Mouse (Mus musculus) T-helper 2 cell (primary cell): ENCODE results near the gene BC029722.
"Not testable (repeated sequence)": the region's sequence is repeated elsewhere in the genome, so short reads cannot be mapped to it uniquely, and the experiment has no call there.

Experiments used
- in situ Hi-C: fragments of 300-600 bp; cut with MboI, MseI; formaldehyde crosslinking; loops from one replicate; pipeline ENCODE4 v1.15.1; 2025; ENCODE audit warnings: high pct_unique_total_duplicates

The BC029722 gene

DNA sequence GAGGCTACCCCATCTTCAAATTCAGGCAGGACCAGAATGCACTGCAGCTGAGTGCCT is at the start of gene BC029722:
Gene BC029722, minus strand, starts transcription at position 35 of the 57 bp plus-strand sequence.
- in situ Hi-C loops, result no loop called here

DNA sequence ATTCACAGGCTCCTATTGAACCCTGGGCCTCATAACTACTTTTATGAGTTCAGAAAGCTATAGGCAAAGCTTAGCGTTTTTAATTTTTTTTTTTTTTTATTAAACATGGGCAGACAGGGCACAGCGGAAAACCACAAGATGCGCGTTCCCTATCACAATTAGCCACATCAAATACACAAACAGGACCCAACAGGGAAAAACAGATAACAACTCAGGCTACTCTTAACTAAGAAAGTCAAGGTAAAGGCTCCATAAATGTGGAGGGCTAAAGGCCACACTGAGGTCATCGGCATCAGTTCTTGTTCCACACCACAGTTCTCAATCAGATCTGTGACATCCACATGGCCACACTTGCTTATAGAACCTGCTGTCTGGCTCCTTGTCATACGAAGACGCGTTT is 49.1 kb upstream of the BC029722 start:
- in situ Hi-C loops, result no loop called here

DNA sequence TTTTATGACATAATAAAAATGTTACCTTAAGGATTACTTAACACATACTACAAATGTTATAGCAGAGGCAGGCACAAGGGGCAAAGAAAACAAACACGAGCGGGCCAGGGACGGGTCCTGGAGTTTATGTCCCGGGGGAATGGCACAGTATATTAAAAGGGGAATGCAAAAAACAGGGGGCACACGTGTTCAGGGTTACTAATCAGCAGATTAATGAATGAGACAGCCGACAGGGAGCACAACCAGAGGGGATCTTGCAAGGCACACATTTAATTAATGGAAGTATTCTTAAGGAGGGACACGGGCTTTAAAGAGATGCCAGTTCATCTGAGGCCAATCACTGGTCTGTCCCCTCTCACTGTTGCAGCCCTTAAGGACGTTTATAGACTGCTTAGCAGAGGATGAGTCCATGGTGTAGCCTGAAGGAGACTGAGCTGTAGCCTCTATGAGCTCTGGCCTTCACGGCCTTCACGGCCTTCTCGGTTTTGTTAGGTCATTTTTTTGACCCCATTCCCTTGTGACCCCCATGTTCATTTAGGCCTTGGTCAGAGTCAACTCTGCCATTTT is 44.2 kb upstream of the BC029722 start:
- in situ Hi-C loops, result no loop called here

DNA sequence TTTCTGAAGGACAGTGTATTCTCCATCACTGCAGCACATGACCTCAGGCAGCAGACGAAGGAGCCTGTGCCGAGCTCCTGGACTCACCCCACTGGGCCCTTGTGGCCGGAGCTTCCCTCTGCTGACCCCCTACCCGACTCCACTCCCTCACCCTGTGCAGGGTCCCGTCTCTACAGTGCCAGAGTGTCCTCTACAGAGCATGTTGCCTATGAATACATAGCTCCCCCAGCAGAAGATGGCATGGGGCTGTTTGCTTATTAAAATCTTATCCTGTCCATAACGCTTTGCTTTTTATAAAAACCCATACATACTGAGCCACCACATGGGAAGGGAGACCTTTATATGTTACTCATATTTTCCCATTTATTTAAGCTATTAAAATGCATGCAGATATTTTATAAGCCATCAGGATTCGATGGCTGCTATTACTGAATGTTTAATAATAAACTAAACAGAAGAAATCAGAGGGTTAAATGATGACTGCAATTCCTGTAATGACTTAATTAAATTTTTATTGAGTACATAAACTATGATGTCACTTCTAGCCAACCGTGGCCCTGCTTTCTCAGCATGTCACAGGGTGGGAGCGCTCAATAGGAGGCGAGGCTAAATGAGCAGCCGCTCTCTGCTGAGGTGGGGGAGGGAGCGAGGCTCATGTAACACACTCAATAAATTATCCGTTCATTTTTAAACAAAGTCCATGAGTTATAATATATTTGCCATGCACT is 43.5 kb upstream of the BC029722 start:
- in situ Hi-C loops, result no loop called here

DNA sequence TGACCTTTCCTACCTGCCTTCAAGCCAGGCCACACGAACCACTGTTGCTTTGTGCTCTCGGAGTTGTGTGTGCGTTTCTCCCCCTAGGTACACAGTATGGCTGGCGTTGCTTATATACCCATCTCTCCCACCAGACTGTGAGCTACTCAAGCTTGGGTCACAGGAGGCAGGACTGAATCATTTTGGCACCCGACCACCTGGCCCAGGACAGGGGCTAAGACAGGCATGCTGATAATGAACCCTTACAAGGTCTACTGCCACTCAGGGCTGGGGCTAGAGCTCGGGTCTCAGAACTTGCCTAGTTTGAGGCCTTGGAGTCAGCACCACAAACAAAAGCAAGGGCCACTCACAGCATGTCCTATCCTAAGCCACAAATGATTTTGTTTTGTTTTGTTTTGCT is 42.4 kb upstream of the BC029722 start:
- in situ Hi-C loops, result no loop called here

- in situ Hi-C loops, result no loop called here
Measured at GRCm38 (mm10) chr2:155860102-155860501, 40.9 kb upstream of the BC029722 start.

DNA sequence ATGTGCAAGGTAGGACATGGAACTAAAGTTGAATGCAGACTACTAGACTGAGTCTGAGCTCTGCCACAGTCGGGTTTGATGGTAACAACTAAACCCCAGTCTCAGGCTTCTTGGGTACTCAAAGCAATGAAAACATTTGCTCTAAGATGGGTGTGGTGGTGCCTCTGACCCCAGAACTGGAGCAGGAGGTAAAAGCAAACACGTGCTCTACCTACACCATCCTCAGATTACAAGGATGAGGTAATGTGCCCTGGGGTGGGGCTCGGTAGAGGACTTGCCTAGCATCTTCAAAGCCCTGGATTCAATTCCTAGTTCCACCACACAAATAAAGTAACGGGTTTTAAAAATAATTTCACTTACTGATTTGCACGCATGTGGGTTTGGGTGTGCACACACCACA is 33.3 kb upstream of the BC029722 start:
- in situ Hi-C loops, result loop anchor here (5.0 kb wide), 1 partner anchor 90 kb away; the partner anchor contains the start of gene Gm15557

- in situ Hi-C loops, result loop anchor here (5.0 kb wide), 1 partner anchor 92 kb away; the partner anchor contains the start of gene Gm15557
Measured at GRCm38 (mm10) chr2:155850120-155850519, 30.9 kb upstream of the BC029722 start.

DNA sequence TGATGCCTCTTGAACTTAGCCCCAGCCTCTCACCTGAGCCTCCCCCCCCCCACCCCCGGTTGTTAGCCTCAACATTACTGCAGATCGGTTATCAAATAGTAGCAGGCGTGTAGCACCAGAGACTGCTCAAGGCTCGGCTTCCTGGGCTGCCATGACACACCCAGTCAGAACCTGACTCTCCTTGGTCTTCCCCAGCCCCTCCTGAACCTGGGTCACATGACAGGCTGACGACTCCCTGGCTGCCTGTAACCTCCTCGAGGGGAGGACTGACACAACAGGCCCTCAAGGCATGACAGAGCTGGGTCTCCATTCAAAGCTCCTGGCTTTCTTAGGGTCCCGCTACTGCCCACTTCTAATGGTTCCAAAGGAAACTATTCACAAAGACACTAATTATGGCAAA is 30.2 kb upstream of the BC029722 start:
- in situ Hi-C loops, result no loop called here

GRCm38 (mm10) chr2:155848291-155848690 is 29.1 kb upstream of the BC029722 start:
- in situ Hi-C loops, result no loop called here

GRCm38 (mm10) chr2:155846930-155847329 is 27.7 kb upstream of the BC029722 start:
- in situ Hi-C loops, result no loop called here

DNA sequence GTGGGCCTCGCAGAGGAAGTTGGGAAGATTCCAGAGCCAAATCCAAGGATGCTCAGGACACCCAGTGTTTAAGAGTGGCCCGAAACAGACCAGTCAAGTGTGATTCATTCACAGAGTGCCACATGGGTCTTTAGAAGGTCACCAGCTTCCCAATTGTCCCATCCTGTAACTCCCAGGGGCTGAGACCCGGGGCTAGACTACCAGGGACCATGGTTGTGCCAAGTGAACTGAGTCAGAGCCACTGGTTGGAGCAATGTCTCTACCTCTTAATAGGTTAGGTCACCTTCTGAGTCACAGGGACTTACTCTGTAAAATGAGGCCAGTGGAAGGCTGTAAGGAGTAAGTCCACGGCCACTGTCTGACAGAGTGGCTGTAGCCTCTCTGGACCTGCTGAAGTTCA is 19.7 kb upstream of the BC029722 start:
- in situ Hi-C loops, result no loop called here

- in situ Hi-C loops, result no loop called here
Measured at GRCm38 (mm10) chr2:155837961-155838360, 18.7 kb upstream of the BC029722 start.

- in situ Hi-C loops, result no loop called here
Measured at GRCm38 (mm10) chr2:155834732-155835131, 15.5 kb upstream of the BC029722 start, which contains the start of gene Fam83c. Fam83c (minus strand) TSS chr2:155834854.

DNA sequence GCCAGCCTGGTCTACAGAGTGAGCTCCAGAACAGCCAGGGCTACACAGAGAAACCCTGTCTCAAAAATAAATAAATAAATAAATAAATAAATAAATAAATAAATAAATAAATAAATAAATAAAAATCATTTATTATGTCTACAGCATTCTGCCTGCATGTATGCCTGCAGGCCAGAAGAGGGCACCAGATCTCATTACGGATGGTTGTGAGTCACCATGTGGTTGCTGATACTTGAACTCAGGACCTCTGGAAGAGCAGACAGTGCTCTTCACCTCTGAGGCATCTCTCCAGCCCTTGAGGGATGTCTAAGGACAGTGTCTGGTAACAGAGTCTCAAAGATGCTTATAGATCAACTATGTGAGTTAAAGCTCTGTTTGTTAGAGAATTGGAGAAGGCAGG is 12.9 kb upstream of the BC029722 start:
- in situ Hi-C loops, result not testable (repeated sequence)

DNA sequence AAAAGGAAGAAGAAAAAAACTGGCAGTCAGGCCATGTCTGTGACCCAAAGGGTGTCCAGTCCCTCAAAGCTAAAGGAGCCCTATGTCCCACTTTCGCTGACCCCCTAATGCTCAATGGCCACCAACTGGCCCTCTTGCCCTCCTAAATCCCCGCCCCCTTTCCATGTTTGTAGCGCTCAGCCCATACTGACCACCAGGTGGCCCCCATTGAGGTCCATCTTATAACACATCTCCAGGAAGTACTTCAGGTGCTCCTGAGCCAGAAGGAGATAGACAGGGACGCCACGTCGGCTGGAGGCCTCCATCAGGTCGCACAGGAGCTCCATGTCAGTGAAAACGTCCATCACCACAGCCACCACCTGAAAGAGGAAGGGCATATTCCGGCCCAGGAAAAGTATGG is 12.1 kb upstream of the BC029722 start:
- in situ Hi-C loops, result no loop called here

DNA sequence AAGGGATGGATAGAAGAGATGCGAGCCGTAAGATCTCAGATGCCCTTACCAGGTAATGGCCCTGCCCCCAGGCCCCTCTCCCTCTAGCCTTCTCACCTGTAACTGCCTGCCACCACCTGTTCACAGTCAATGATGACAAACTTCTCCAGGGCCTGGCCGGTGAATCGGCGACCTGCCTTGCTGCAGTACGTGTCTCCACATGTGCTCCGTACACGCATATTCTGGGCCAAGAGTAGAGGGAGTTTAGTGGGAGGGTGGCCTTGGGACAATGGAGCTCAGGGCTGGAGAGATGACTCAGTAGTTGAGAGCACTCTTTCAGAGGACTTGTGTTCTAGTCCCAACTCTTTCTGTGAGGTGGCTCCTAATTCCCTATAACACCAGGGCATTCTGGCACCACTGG is 11.6 kb upstream of the BC029722 start:
- in situ Hi-C loops, result no loop called here

GRCm38 (mm10) chr2:155826630-155827424 is 7.6 kb upstream of the BC029722 start, which contains the start of gene Eif6:
Eif6 (minus strand) TSS chr2:155826925.
- in situ Hi-C loops, result no loop called here

DNA sequence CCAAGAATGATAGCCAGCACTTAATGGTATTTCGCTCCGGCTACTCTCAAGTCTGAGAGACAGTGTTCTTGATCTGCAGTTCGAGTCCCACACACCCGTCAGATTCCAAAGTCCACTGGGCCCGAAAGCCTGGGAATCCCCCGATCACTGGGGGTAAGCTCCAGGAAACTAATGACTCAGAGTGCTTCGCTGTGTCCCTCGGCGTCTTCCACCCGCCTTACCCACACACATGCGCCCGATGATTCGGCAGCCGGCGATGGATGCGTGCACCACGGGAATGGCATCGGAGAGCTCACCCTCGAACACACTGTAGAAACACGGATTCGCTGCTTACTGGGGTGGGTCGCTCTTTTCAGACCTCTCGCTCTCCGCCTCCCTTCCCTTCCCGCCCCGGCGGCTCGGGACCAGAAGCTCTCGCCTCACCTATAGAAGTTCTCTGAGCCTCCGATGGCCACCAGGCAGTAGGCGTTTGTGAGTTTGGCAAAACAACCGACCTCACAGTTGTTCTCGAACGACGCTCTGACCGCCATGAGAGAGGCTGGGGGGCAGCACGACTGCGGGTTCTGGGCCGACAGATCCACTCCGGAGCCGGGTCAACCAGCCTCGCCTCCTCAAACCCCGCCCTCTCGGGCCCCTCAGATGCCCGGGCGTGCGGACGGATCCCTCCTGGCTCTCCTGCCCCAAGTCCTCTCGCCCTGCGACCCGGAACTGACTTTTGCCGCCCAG is 6.8 kb upstream of the BC029722 start:
- in situ Hi-C loops, result no loop called here

GRCm38 (mm10) chr2:155823722-155824121 is 4.5 kb upstream of the BC029722 start:
- in situ Hi-C loops, result no loop called here

DNA sequence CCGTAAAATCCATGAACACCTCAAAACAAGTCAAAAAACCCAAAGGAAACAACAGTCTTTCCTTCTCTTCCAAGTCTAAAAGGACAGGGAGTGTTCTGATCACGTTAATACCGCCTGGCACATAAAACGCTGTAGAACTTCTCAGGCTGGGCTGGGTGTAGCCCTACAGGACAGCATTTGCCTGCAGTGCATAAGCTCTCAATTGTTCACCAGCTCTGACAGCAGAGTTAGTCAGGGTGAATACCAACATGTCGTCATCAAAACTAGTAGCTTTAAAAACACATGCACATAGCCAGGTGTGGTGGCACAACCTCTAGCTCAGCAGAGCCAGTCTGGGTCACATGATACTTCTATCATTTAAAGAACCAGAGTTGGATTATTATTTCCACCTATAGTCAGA is 1.6 kb upstream of the BC029722 start:
- in situ Hi-C loops, result no loop called here

- in situ Hi-C loops, result no loop called here
Measured at GRCm38 (mm10) chr2:155819449-155820251, 424 bp upstream of the BC029722 start.
